9 mouse cellular contexts compared by ENCODE assay signal in genomic region chr3:123159139-123159824, GRCm38 (mm10).
A peak's percentile ranks its signal among the peaks of the same experiment; 100 is the strongest.
DNase-seq lines count a peak whose midpoint lies in the region; ATAC-seq lines count a peak whose summit lies in the region.
"Had no signal": no experiment of that assay in that cellular context is flagged by ENCODE, and none has a peak within 500 bp of the region (broad histone marks: within the 10 kb centered on the region; RNA-seq: fewer than 3 reads in every experiment).

No protein-coding gene starts in this region.

- no peaks in the 10 kb centered on the region for H3K36me3 ChIP-seq in forebrain, embryonic 16.5 days (ENCODE audit: control insufficient read depth, insufficient read depth)

- no peak overlapping the region for H3K4me3 ChIP-seq in brown adipose tissue, adult 24 weeks (ENCODE audit: insufficient read depth, low read depth, low read length)
- H3K4me3 ChIP-seq in forebrain, embryonic 16.5 days (replicated peaks; ENCODE audit: low read length): no peak overlapping the region

- peak overlapping the region; percentile 69 for H3K27ac ChIP-seq in brown adipose tissue, adult 24 weeks (replicated peaks; ENCODE audit: low read depth, low read length)
- H3K27ac ChIP-seq in forebrain, embryonic 16.5 days (ENCODE audit: low read length): no peak overlapping the region
- H3K27ac ChIP-seq: macrophage had no signal

- no peaks in the 10 kb centered on the region for H3K27me3 ChIP-seq in forebrain, embryonic 16.5 days (replicated peaks; ENCODE audit: control insufficient read depth, insufficient read depth, low read length)

- intact Hi-C loops in heart, postnatal 36 days (cut with DNase I): loop anchor here (1.0 to 5.0 kb wide), 5 partner anchors 42 to 220 kb away; partner anchors contain the start of genes Myoz2 and Usp53

- DNase-seq in cerebellum, adult 11 months: no peak
- peak; percentile 64 to 65 for DNase-seq in heart, postnatal 36 days
- DNase-seq in layer of hippocampus, adult 18-20 months (ENCODE audit: low spot score in 2 of 2): peak; percentile 16 to 76
- peak; percentile 74 for DNase-seq in lung, postnatal 36 days
- DNase-seq in right cerebral cortex, postnatal 36 days (ENCODE audit: low spot score in 2 of 2): peak; percentile 10 to 25

- H3K4me2 ChIP-seq in forebrain, embryonic 16.5 days (ENCODE audit: low read length): no peak overlapping the region

- 0 out of 2 replicates have a peak, but pooled peaks have one; percentile 41 for ATAC-seq in cerebellum, adult (ENCODE audit: insufficient number of reproducible peaks, low FRiP score, low TSS enrichment)
- peak; percentile 82 for ATAC-seq in forebrain, embryonic 16.5 days

- 42% methylated on average over 9 of the region's 9 CpGs for WGBS in forebrain, embryonic 16.5 days

- H3K9ac ChIP-seq in forebrain, embryonic 16.5 days (replicated peaks; ENCODE audit: low read depth, low read length): no peak overlapping the region

- no peaks in the 10 kb centered on the region; the same call in 1 of the 2 replicates for H3K4me1 ChIP-seq in brown adipose tissue, adult 24 weeks (ENCODE audit: control insufficient read depth, insufficient read depth, insufficient read length, low read length)
- no peaks in the 10 kb centered on the region for H3K4me1 ChIP-seq in forebrain, embryonic 16.5 days (replicated peaks; ENCODE audit: control insufficient read depth, insufficient read depth, low read length)

- H3K9me3 ChIP-seq in forebrain, embryonic 16.5 days (ENCODE audit: control insufficient read depth, low read length): no peaks in the 10 kb centered on the region
